9 mouse cellular contexts compared by ENCODE assay signal in genomic region chr9:109096856-109097255, GRCm38 (mm10). TPM values are rescaled to one million over a fixed set of nuclear protein-coding genes. Genes with fewer than 3 reads are reported as not detected.
DNase-seq lines count a peak whose midpoint lies in the region; ATAC-seq lines count a peak whose summit lies in the region.
"Had no signal": no experiment of that assay in that cellular context is flagged by ENCODE, and none has a peak within 500 bp of the region (broad histone marks: within the 10 kb centered on the region; RNA-seq: fewer than 3 reads in every experiment).

No protein-coding gene starts in this region.

- 21% methylated on average over 6 of the region's 6 CpGs for WGBS in forebrain, embryonic 11.5 days
- 25% methylated on average over 6 of the region's 6 CpGs for WGBS in limb, embryonic 12.5 days

- DNase-seq in kidney, adult 11 months: peak; percentile 37
- DNase-seq in kidney, adult 18-20 months: no peak
- DNase-seq in forebrain, embryonic 11.5 days (ENCODE audit: low spot score): no peak
- DNase-seq in neural tube, embryonic 10.5 days (ENCODE audit: extremely low spot score, low spot score): peak; percentile 42
- no peak for DNase-seq in spleen, adult 18-20 months
- no peak for DNase-seq in left cerebral cortex, adult 18-20 months (ENCODE audit: low spot score in 2 of 2)
- no peak for DNase-seq in gastrocnemius, adult 8-10 months (ENCODE audit: low spot score in 2 of 2)

- peak overlapping the region; percentile 53 for H3K4me2 ChIP-seq in forebrain, embryonic 11.5 days (ENCODE audit: low read depth, low read length, severe bottlenecking)
- peak overlapping the region; percentile 93 for H3K4me2 ChIP-seq in limb, embryonic 12.5 days

- H3K4me1 ChIP-seq in forebrain, embryonic 11.5 days (replicated peaks; ENCODE audit: control insufficient read depth, insufficient read depth, low read length): peaks cover 28% of the 10 kb centered on the region
- H3K4me1 ChIP-seq in limb, embryonic 12.5 days (replicated peaks): peaks cover 50% of the 10 kb centered on the region

- H3K27me3 ChIP-seq in forebrain, embryonic 11.5 days (ENCODE audit: control insufficient read depth, insufficient read depth, low read length): no peaks in the 10 kb centered on the region
- no peaks in the 10 kb centered on the region for H3K27me3 ChIP-seq in limb, embryonic 12.5 days

- H3K36me3 ChIP-seq in forebrain, embryonic 11.5 days (ENCODE audit: control insufficient read depth, insufficient read depth, low read length): no peaks in the 10 kb centered on the region; the same call in 1 of the 2 replicates
- H3K36me3 ChIP-seq in limb, embryonic 12.5 days: peaks cover 40% of the 10 kb centered on the region

- peak overlapping the region; percentile 100 for H3K27ac ChIP-seq in forebrain, embryonic 11.5 days (ENCODE audit: low read depth, low read length)
- peak overlapping the region; percentile 100 for H3K27ac ChIP-seq in limb, embryonic 12.5 days

- H3K4me3 ChIP-seq in forebrain, embryonic 11.5 days (ENCODE audit: low read depth, low read length): peak overlapping the region; percentile 70
- peak overlapping the region; percentile 77 for H3K4me3 ChIP-seq in limb, embryonic 12.5 days (replicated peaks)

- peak overlapping the region; percentile 97 for H3K9ac ChIP-seq in forebrain, embryonic 11.5 days (ENCODE audit: low read length)
- peak overlapping the region; percentile 97 for H3K9ac ChIP-seq in limb, embryonic 12.5 days (replicated peaks)

- H3K9me3 ChIP-seq in forebrain, embryonic 11.5 days (ENCODE audit: control insufficient read depth, low read length): no peaks in the 10 kb centered on the region
- no peaks in the 10 kb centered on the region for H3K9me3 ChIP-seq in limb, embryonic 12.5 days

- no peak for ATAC-seq in forebrain, embryonic 11.5 days (replicated peaks; ENCODE audit: low FRiP score)
- ATAC-seq in limb, embryonic 12.5 days (ENCODE audit: insufficient number of reproducible peaks, insufficient read depth, low FRiP score, low TSS enrichment, low read depth): no peak

RNA-seq across cellular contexts. Expression of gene Plxnb1, which starts 1.7 kb away (rescaled TPM):
- polyA plus RNA-seq in forebrain, embryonic 11.5 days (2014; fragmentation: Nextera tagmentation; extraction: Ambion mirVana): 27.3 and 28.3 TPM in 2 replicates
- polyA plus RNA-seq in limb, embryonic 12.5 days (2016; fragmentation: Nextera tagmentation; extraction: Ambion mirVana): 22.2 and 25.7 TPM in 2 replicates
- total RNA-seq in left cerebral cortex, adult 18-20 months (2021): 10 to 100 TPM; 57.1 to 58.4 TPM
- total RNA-seq in gastrocnemius, adult 8-10 months (2022): under 1 TPM; 0.58 to 0.87 (median 0.74) TPM
- total RNA-seq: MEL had no signal

RNA-seq across cellular contexts. Expression of gene Tma7, which starts 14.5 kb away (rescaled TPM):
- 671 and 746 TPM in 2 replicates for polyA plus RNA-seq in forebrain, embryonic 11.5 days (2014; fragmentation: Nextera tagmentation; extraction: Ambion mirVana)
- 840 and 867 TPM in 2 replicates for polyA plus RNA-seq in limb, embryonic 12.5 days (2016; fragmentation: Nextera tagmentation; extraction: Ambion mirVana)
- total RNA-seq in left cerebral cortex, adult 18-20 months (2021): 100 to 1,000 TPM; 308 to 319 TPM
- 100 to 1,000 TPM; 297 to 369 (median 354) TPM for total RNA-seq in gastrocnemius, adult 8-10 months (2022)

RNA-seq across cellular contexts. Expression of gene Ccdc51, which starts 14.6 kb away (rescaled TPM):
- polyA plus RNA-seq in forebrain, embryonic 11.5 days (2014; fragmentation: Nextera tagmentation; extraction: Ambion mirVana): 13.2 and 17.4 TPM in 2 replicates
- polyA plus RNA-seq in limb, embryonic 12.5 days (2016; fragmentation: Nextera tagmentation; extraction: Ambion mirVana): 12.8 and 13.9 TPM in 2 replicates
- total RNA-seq in left cerebral cortex, adult 18-20 months (2021): 1 to 10 TPM; 8.1 to 8.7 TPM
- total RNA-seq in gastrocnemius, adult 8-10 months (2022): 1 to 10 TPM; 6.7 to 8.6 (median 7.8) TPM

RNA-seq across cellular contexts. Expression of gene Atrip, which starts 22.9 kb away (rescaled TPM):
- 28.1 and 32.1 TPM in 2 replicates for polyA plus RNA-seq in forebrain, embryonic 11.5 days (2014; fragmentation: Nextera tagmentation; extraction: Ambion mirVana)
- 31.6 and 33.4 TPM in 2 replicates for polyA plus RNA-seq in limb, embryonic 12.5 days (2016; fragmentation: Nextera tagmentation; extraction: Ambion mirVana)
- total RNA-seq in left cerebral cortex, adult 18-20 months (2021): 10 to 100 TPM; 25.3 to 29.7 TPM
- total RNA-seq in gastrocnemius, adult 8-10 months (2022): 10 to 100 TPM in 3 of 4 experiments, 1 to 10 TPM in 1; 8.7 to 11.5 (median 10.7) TPM

RNA-seq across cellular contexts. Expression of gene Trex1, which starts 37.3 kb away (rescaled TPM):
- polyA plus RNA-seq in forebrain, embryonic 11.5 days (2014; fragmentation: Nextera tagmentation; extraction: Ambion mirVana): 5.9 and 8.2 TPM in 2 replicates
- polyA plus RNA-seq in limb, embryonic 12.5 days (2016; fragmentation: Nextera tagmentation; extraction: Ambion mirVana): 7.1 and 7.5 TPM in 2 replicates
- 10 to 100 TPM; 13.4 to 13.7 TPM for total RNA-seq in left cerebral cortex, adult 18-20 months (2021)
- total RNA-seq in gastrocnemius, adult 8-10 months (2022): 10 to 100 TPM; 11.4 to 17.2 (median 13.0) TPM

Comparison
In these comparisons a context has a peak if more than half of its experiments do, and no peak if none do; other contexts are left out.
1. DNase-seq: peak in kidney, adult 11 months (single experiment) and neural tube, embryonic 10.5 days (single experiment); none in kidney, adult 18-20 months (single experiment), forebrain, embryonic 11.5 days (single experiment), spleen, adult 18-20 months (0 of 2), left cerebral cortex, adult 18-20 months (0 of 2) and gastrocnemius, adult 8-10 months (0 of 2).
2. RNA of gene Plxnb1, which starts 1.7 kb away (total RNA-seq): 57.1 to 58.4 TPM in left cerebral cortex, adult 18-20 months; 0.58 to 0.87 TPM in gastrocnemius, adult 8-10 months; every median in the first group is over 10 times any median in the second.